Mouse (Mus musculus) stomach, postnatal 0 days (tissue): ENCODE measurements around the gene Chd4.

Source experiments
- CTCF ChIP-seq: IDR thresholded peaks from 2 replicates; pipeline ENCODE4 v1.5.1; 2016; ENCODE audit warnings: antibody characterized with exemption, low read depth, mild to moderate bottlenecking, moderate library complexity
- EP300 ChIP-seq: optimal IDR thresholded peaks from 2 replicates; pipeline ENCODE3; 2016; ENCODE audit warnings: antibody characterized with exemption

DNA sequence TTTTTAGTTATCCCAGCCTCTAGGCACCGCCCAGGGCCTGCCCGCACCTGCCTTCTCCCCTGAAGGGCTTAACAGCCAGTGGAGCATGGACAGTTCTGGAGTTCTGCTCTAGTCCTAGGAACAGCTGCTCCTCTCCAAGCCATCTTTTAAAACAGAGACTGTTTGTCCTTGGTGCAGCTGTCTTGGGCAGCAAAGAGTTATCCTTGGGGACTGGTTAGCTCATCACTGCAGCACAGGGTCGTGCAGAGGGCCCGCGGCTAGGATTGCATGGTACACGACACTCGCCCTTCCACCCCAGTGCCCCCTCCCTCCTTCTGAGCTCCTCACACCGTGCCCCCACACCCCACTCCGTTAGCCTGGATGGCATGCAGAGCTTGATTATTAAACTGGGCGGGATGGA, 51.5 kb downstream of the Chd4 start:
- TF ChIP-seq CTCF (no peak), EP300 (no peak)
